Mouse (Mus musculus) cortical plate, adult 2 months (tissue): Measurements from ENCODE around the gene Jakmip3.

ENCODE experiments used
- CTCF ChIP-seq: fragments of 200-500 bp; IDR thresholded peaks from 2 replicates; pipeline ENCODE4 v1.5.1; 2011; ENCODE audit warnings: mild to moderate bottlenecking, control low read depth, low read length; ENCODE audit not compliant: insufficient read depth; ENCODE audit errors: extremely low read depth
- POLR2A ChIP-seq: fragments of 200-500 bp; IDR thresholded peaks from 2 replicates; pipeline ENCODE4 v1.6.1; 2011; ENCODE audit warnings: mild to moderate bottlenecking, low read length, control low read depth; ENCODE audit not compliant: insufficient read depth; ENCODE audit errors: extremely low read depth

- TF ChIP-seq CTCF (no peak), POLR2A (no peak)
Observed at GRCm38 (mm10) chr7:139021326-139021725, 80.8 kb downstream of the Jakmip3 start.
